Mouse (Mus musculus): ENCODE measurements at regions not wholly inside any gene's neighbourhood (a gene's known extent, or its start where the extent isn't known, plus 50 kb on each side); places are given as distances from the start of the nearest gene placed in this dataset.

DNA sequence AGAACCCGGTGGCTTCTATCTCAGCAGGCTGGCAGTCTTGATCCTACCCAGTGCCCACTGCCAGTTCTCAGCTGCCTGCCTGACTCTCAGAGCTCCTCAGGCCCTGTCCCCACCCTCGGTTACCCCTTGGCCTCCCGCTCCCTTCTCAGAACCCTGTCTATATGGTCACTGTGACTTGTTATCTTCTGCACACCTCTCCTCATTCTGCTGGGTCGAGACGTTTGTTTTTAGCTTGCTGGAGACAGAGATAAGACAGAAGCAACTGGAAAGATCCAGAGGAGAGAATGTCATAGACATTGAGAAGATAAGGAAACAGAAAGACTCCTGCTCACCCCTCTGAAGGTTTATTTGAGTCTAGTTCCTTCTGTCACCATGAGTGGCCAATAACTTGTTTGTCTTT, 53.8 kb upstream of the Phc1 start:
- TF ChIP-seq POLR2A (IDR thresholded peaks at IDR 0.05; ENCODE audit: low read depth, low read length) (no peak), CTCF (IDR thresholded peaks at IDR 0.05; ENCODE audit: extremely low read depth, insufficient read depth, insufficient read length, insufficient replicate concordance) (no peak)
- no peak overlapping the region for H3K27ac ChIP-seq (ENCODE audit: insufficient read depth, low read length)

DNA sequence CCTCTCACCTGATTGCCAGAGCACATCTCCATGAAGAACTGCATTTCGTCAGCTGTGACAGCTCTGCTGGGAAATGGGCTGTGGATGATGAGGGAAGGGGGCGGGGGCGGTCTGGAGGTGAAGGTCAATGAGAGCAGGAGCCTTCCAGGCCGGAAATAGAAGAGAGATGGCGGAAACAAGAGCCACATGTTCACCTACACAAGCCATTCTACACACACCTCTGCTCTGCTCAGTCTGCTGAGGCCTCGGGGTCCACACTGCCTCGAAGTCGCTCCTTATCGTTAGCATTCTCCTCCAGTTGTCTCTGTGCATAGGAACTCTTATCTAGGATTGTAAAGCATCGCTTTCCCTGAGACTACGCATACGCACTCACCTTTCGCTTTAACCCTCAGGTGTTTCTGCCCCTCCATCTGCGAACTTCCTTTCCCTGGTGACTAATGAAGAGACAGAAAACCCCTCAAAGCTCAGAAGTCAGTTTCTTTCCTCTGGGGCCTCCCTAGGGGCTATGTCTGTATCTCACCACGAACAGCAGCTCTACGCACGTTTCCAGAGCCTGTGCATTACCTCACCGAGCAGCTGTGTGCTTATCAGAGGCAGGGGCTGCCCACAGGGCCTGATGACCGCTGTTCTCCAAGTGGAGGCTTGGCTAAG, 53.0 kb upstream of the Phc1 start:
- no peaks in the 10 kb centered on the region for H3K4me1 ChIP-seq (ENCODE audit: control insufficient read depth, insufficient read depth, insufficient read length)
- no peak overlapping the region for H3K27ac ChIP-seq (ENCODE audit: insufficient read depth, low read length)
- H3K36me3 ChIP-seq (ENCODE audit: control insufficient read depth, insufficient read depth, low read length): no peaks in the 10 kb centered on the region
- DNase-seq (ENCODE audit: low read depth in 1 of 2, low spot score in 2 of 2): no peak
- no peaks in the 10 kb centered on the region for H3K27me3 ChIP-seq (ENCODE audit: control insufficient read depth, insufficient read depth, low read length)
- H3K4me3 ChIP-seq (ENCODE audit: extremely low read depth, insufficient read depth, insufficient read length): no peak overlapping the region; the same call in 1 of the 2 replicates
- WGBS: 55% methylated on average over 19 of the region's 19 CpGs
- no peak for TF ChIP-seq CTCF (IDR thresholded peaks at IDR 0.05; ENCODE audit: extremely low read depth, insufficient read depth, insufficient read length, insufficient replicate concordance)
- no peak for TF ChIP-seq POLR2A (IDR thresholded peaks at IDR 0.05; ENCODE audit: low read depth, low read length)

More for the DNA sequence above, 53.8 kb upstream of the Phc1 start:
- H3K27me3 ChIP-seq (ENCODE audit: control insufficient read depth, insufficient read depth, low read length): no peaks in the 10 kb centered on the region
- no peaks in the 10 kb centered on the region for H3K36me3 ChIP-seq (ENCODE audit: control insufficient read depth, insufficient read depth, low read length)
- no peak for DNase-seq (ENCODE audit: low read depth in 1 of 2, low spot score in 2 of 2)
- WGBS: 66% methylated on average over 5 of the region's 5 CpGs
- H3K4me3 ChIP-seq (ENCODE audit: extremely low read depth, insufficient read depth, insufficient read length): no peak overlapping the region
- H3K4me1 ChIP-seq (ENCODE audit: control insufficient read depth, insufficient read depth, insufficient read length): no peaks in the 10 kb centered on the region

DNA sequence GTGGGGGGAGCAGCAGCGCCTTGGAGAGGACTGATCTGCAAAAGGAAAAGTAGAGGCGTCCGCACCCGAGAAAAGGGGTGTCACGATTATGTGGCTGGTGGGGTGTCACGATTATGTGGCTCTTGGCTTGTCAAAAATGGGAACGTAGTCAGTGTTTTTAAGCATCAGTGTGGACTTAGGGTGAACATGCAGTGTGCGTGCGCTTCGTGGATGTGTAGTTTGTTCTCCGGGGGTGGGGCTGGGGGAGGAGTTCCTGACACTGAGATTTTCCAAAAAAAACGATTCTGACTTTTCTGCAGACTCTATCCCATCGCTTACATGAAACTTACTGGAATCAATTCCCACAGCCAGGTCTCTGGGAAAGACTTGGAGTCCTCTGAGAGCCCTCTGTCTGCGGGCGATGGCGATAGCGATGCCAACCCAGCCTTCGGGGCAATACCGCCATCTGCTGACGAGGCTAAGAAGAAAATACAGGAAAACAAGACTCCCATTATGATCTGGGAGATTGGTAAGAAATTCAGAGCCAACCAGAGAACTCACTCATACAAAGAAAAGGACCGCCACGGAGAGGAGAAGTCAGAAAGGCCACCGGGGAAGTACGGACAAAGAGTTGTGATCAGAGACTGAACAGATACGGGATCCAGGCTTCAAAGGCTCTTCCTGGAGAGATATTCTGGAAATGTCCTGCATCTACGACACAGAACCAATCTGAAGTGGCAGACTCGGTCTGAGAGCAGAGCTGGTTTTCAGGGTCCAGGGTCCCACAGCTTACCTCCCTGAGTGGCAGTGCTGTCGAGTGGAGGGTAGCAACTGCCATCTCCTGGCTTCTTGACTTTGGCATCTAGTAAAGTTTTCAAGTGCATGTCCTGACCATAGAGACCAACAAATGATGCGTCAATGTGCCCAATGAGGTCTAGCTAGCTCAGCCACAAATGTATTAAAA, 51.6 kb upstream of the Phc1 start:
- Histone ChIP-seq H3K36me3 (ENCODE audit: control insufficient read depth, insufficient read depth, low read length) (no peaks in the 10 kb centered on the region), H3K4me3 (ENCODE audit: extremely low read depth, insufficient read depth, insufficient read length) (no peak overlapping the region), H3K4me1 (ENCODE audit: control insufficient read depth, insufficient read depth, insufficient read length) (no peaks in the 10 kb centered on the region), H3K27ac (ENCODE audit: insufficient read depth, low read length) (no peak overlapping the region), H3K27me3 (ENCODE audit: control insufficient read depth, insufficient read depth, low read length) (no peaks in the 10 kb centered on the region)
- 38% methylated on average over 29 of the region's 29 CpGs for WGBS
- TF ChIP-seq POLR2A (IDR thresholded peaks at IDR 0.05; ENCODE audit: low read depth, low read length): no peak
- peak; percentile 55; the same call in 1 of the 2 replicates for TF ChIP-seq CTCF (IDR thresholded peaks at IDR 0.05; ENCODE audit: extremely low read depth, insufficient read depth, insufficient read length, insufficient replicate concordance)
- DNase-seq (ENCODE audit: low read depth in 1 of 2, low spot score in 2 of 2): peak in 1 of 2 experiments; percentile 17

DNA sequence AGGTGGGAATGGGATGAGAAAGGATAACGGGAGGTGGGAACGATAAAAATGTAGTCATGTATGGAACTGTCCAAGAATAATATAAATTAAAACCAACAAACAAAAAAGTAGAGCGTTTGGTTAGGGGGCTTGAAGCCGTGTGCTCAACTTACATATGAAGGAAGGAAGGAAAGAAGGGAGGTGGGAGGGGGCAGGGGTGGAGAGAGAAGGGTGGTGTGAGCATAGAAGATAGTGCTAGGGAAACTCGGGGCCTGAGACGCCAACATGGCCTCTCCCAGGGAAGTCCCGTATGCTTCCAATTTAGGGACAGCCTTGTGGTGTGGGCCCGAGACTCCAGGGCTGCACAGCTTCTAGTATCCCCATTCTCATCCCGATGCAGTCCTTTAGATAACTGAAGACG, 50.8 kb upstream of the Phc1 start:
- Histone ChIP-seq H3K4me1 (ENCODE audit: control insufficient read depth, insufficient read depth, insufficient read length) (no peaks in the 10 kb centered on the region), H3K27me3 (ENCODE audit: control insufficient read depth, insufficient read depth, low read length) (no peaks in the 10 kb centered on the region), H3K4me3 (ENCODE audit: extremely low read depth, insufficient read depth, insufficient read length) (no peak overlapping the region), H3K27ac (ENCODE audit: insufficient read depth, low read length) (no peak overlapping the region), H3K36me3 (ENCODE audit: control insufficient read depth, insufficient read depth, low read length) (no peaks in the 10 kb centered on the region)
- TF ChIP-seq POLR2A (IDR thresholded peaks at IDR 0.05; ENCODE audit: low read depth, low read length) (no peak), CTCF (IDR thresholded peaks at IDR 0.05; ENCODE audit: extremely low read depth, insufficient read depth, insufficient read length, insufficient replicate concordance) (no peak)
- DNase-seq (ENCODE audit: low read depth in 1 of 2, low spot score in 2 of 2): no peak
- WGBS: 79% methylated on average over 10 of the region's 10 CpGs

DNA sequence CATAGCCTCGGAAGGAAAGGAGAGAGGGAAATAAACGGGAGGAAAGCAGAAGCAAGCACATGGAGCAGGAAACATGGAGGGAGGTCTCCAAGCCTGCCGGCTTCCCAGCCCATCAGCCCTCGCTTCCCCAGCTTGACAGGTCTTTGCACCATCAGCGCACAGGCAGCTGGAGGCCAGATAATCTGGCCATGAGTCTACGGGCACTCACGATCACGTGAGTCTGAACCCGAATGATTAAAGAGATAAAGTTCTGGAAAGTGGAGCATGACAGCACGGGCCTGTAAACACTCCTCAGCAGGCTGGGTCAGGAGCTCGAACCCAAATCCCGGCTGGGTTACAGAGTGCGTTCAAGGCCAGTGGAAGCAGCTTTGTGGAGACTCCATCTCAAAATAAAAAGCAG, 50.4 kb upstream of the Phc1 start:
- H3K4me3 ChIP-seq (ENCODE audit: extremely low read depth, insufficient read depth, insufficient read length): no peak overlapping the region
- H3K27ac ChIP-seq (ENCODE audit: insufficient read depth, low read length): no peak overlapping the region
- H3K36me3 ChIP-seq (ENCODE audit: control insufficient read depth, insufficient read depth, low read length): no peaks in the 10 kb centered on the region
- no peak for DNase-seq (ENCODE audit: low read depth in 1 of 2, low spot score in 2 of 2)
- WGBS: 84% methylated on average over 13 of the region's 13 CpGs
- no peaks in the 10 kb centered on the region for H3K27me3 ChIP-seq (ENCODE audit: control insufficient read depth, insufficient read depth, low read length)
- TF ChIP-seq POLR2A (IDR thresholded peaks at IDR 0.05; ENCODE audit: low read depth, low read length) (no peak), CTCF (IDR thresholded peaks at IDR 0.05; ENCODE audit: extremely low read depth, insufficient read depth, insufficient read length, insufficient replicate concordance) (no peak)
- no peaks in the 10 kb centered on the region for H3K4me1 ChIP-seq (ENCODE audit: control insufficient read depth, insufficient read depth, insufficient read length)

Data from spleen, adult 2 months (tissue).